Mouse (Mus musculus) urinary bladder, postnatal 14 days (tissue): Measurements from ENCODE around the gene Osr1.

ENCODE experiments used
- DNase-seq: peaks from one replicate; pipeline ENCODE4 v3.0.0; 2021; ENCODE audit warnings: low spot score

Gene Osr1

GRCm38 (mm10) chr12:9587732-9588131, 17.8 kb downstream of the Osr1 start:
- DNase-seq: no peak

GRCm38 (mm10) chr12:9589561-9590134, 19.7 kb downstream of the Osr1 start:
- DNase-seq: no peak

DNA sequence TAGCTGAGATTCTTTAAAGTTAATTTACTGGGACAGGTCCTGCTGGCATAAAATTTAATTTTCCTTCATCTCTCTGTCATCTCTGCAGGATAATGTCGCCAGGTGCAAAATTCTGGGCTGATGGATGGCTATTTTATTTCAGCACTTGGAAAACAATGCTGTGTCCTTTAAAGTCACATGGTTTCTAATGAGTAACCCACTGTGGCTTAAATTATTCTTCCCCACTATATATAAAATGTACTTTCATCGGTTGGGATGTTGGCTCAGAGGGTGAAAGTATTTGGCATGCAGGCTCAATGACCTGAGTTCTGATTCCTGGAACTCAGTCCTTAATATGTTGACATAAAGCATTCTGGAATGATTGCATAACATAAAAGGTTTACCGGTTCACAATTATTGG, 21.2 kb downstream of the Osr1 start:
- no peak for DNase-seq

GRCm38 (mm10) chr12:9598219-9598618, 28.3 kb downstream of the Osr1 start:
- DNase-seq: no peak
